Comparison of ENCODE assay signal across 26 mouse cellular contexts in the genomic region with DNA sequence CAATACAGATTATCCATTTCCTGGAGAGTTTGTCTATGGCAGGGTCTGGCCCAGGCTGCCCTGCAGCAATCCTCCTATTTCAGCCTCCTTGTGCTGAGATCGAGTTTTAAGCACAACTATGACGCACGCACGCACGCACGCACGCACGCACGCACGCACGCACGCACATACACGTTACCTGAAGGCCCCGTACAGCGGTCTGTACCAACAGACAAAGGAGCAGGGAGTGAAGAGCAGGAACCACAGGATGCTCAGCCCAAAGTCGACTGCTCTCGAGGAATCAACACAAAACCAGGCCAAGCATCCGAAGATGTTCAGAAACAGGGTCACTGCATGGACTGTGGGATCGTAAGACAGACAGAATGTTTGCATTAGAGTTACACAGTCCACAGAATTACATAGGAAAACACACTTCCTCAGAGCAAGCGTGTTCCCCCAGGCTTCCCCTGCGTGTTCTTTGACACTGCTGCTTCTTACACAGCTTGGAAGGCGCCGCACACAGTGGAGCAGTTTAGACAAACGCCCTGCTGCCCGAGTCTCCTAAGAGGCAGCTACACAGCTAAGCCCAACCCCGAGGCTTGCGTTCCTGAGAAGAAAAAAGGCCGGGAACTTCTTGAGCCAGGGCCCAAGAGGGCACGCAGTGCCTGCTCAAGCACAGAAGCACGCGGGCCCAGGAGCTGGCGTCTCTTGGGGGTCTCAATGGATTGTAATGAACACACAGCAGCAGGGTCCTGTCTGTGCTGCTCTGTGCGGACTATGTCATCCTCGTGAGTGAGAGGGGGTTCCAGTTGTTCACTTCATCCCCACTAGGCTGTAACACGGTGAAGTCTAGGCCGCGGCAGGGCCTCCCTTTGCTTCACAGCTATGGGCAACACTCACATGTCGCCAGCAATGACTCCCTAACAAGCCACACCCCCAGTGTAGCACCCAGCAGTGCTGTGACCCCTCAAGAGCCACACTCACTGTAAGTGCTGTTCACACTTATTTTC.
A peak's percentile ranks its signal among the peaks of the same experiment; 100 is the strongest.
DNase-seq lines count a peak whose midpoint lies in the region; ATAC-seq and TF ChIP-seq lines count a peak whose summit lies in the region.
"Had no signal": no experiment of that assay in that cellular context is flagged by ENCODE, and none has a peak within 500 bp of the region (broad histone marks: within the 10 kb centered on the region; RNA-seq: fewer than 3 reads in every experiment).

No protein-coding gene starts in this region.

- no peak overlapping the region for H3K9ac ChIP-seq in midbrain, embryonic 13.5 days (replicated peaks)
- H3K9ac ChIP-seq in midbrain, embryonic 14.5 days (replicated peaks; ENCODE audit: low read length), result no peak overlapping the region
- H3K9ac ChIP-seq in ES-Bruce4 (ENCODE audit: low read depth, poor library complexity, severe bottlenecking), result 0 out of 2 replicates have a peak overlapping the region, but pooled peaks have one; percentile 1
- H3K9ac ChIP-seq: embryonic facial prominence, embryonic 13.5 days; intestine, embryonic 15.5 days; limb, embryonic 12.5 days; liver, postnatal 0 days had no signal

- WGBS in midbrain, embryonic 13.5 days, result 94% methylated on average over 38 of the region's 38 CpGs
- WGBS in midbrain, embryonic 14.5 days, result 94% methylated on average over 38 of the region's 38 CpGs

- H3K4me3 ChIP-seq in midbrain, embryonic 13.5 days (replicated peaks), result no peak overlapping the region
- no peak overlapping the region for H3K4me3 ChIP-seq in midbrain, embryonic 14.5 days (replicated peaks; ENCODE audit: low read depth, low read length)
- H3K4me3 ChIP-seq in ES-Bruce4 (ENCODE audit: low read depth, low read length), result peak overlapping the region; percentile 12; the same call in 1 of the 2 replicates
- H3K4me3 ChIP-seq: embryonic facial prominence, embryonic 13.5 days; erythroblast, embryonic 14.5 days; intestine, embryonic 15.5 days; layer of hippocampus, adult 2 months; limb, embryonic 12.5 days had no signal

- H3K4me2 ChIP-seq in midbrain, embryonic 13.5 days (replicated peaks), result no peak overlapping the region
- no peak overlapping the region for H3K4me2 ChIP-seq in midbrain, embryonic 14.5 days (ENCODE audit: low read length)
- H3K4me2 ChIP-seq: embryonic facial prominence, embryonic 13.5 days; intestine, embryonic 15.5 days; limb, embryonic 12.5 days; liver, embryonic 11.5 days had no signal

- TF ChIP-seq CTCF in ES-Bruce4 (IDR thresholded peaks at IDR 0.05; ENCODE audit: low read depth, low read length), result no peak

- no peaks in the 10 kb centered on the region for H3K9me3 ChIP-seq in midbrain, embryonic 13.5 days
- no peaks in the 10 kb centered on the region for H3K9me3 ChIP-seq in midbrain, embryonic 14.5 days (ENCODE audit: control insufficient read depth, low read length)
- H3K9me3 ChIP-seq in ES-Bruce4 (replicated peaks; ENCODE audit: control insufficient read depth, insufficient read depth, low read length, poor library complexity, severe bottlenecking), result no peaks in the 10 kb centered on the region
- H3K9me3 ChIP-seq: embryonic facial prominence, embryonic 13.5 days; intestine, embryonic 15.5 days; limb, embryonic 12.5 days had no signal

- intact Hi-C loops in heart, postnatal 25 days (cut with DNase I), result no loop called here

- no peak for TF ChIP-seq POLR2A in ES-Bruce4 (IDR thresholded peaks at IDR 0.05; ENCODE audit: insufficient read depth, low read length)

- no peak overlapping the region for H3K27ac ChIP-seq in midbrain, embryonic 13.5 days
- no peak overlapping the region for H3K27ac ChIP-seq in midbrain, embryonic 14.5 days (replicated peaks; ENCODE audit: low read depth, low read length)
- no peak overlapping the region for H3K27ac ChIP-seq in ES-Bruce4 (ENCODE audit: insufficient read depth, low read length)
- H3K27ac ChIP-seq: embryonic facial prominence, embryonic 13.5 days; intestine, embryonic 15.5 days; layer of hippocampus, adult 2 months; limb, embryonic 12.5 days; macrophage had no signal

- H3K4me1 ChIP-seq in midbrain, embryonic 13.5 days (replicated peaks), result no peaks in the 10 kb centered on the region
- H3K4me1 ChIP-seq in midbrain, embryonic 14.5 days (ENCODE audit: control insufficient read depth, insufficient read depth, low read length), result no peaks in the 10 kb centered on the region
- H3K4me1 ChIP-seq in ES-Bruce4 (ENCODE audit: control insufficient read depth, insufficient read depth, low read length), result no peaks in the 10 kb centered on the region
- H3K4me1 ChIP-seq: intestine, embryonic 15.5 days; limb, embryonic 12.5 days had no signal

- peak; percentile 80 for DNase-seq in heart, adult 11 months
- no peak for DNase-seq in heart, adult 18-20 months
- no peak for DNase-seq in midbrain, embryonic 14.5 days
- DNase-seq in ZHBTc4 (ENCODE audit: low read depth, low spot score), result peak; percentile 66
- no peak for DNase-seq in heart, postnatal 25 days (ENCODE audit: low spot score)
- DNase-seq: adrenal gland, postnatal 25 days; cerebellum, adult 8-10 months; cerebellum, postnatal 36 days; embryo, embryonic 11 days; gastrocnemius, postnatal 25 days; heart, postnatal 4 days; kidney, adult 9 months; kidney, postnatal 25 days; liver, postnatal 0 days; thymus, postnatal 14 days had no signal

- no peak for TF ChIP-seq EP300 in ES-Bruce4 (IDR thresholded peaks at IDR 0.05; ENCODE audit: insufficient read depth, low read depth, low read length)

- peak; percentile 43 for ATAC-seq in midbrain, embryonic 13.5 days
- no peak for ATAC-seq in midbrain, embryonic 14.5 days (ENCODE audit: low FRiP score, low TSS enrichment)
- ATAC-seq: CD4-positive, CD25-positive, alpha-beta regulatory T cell, adult 4 months; intestine, embryonic 15.5 days; liver, postnatal 0 days; lung, postnatal 0 days had no signal

- H3K27me3 ChIP-seq in midbrain, embryonic 13.5 days, result no peaks in the 10 kb centered on the region
- no peaks in the 10 kb centered on the region for H3K27me3 ChIP-seq in midbrain, embryonic 14.5 days (ENCODE audit: control insufficient read depth, insufficient read depth, low read length)
- H3K27me3 ChIP-seq in ES-Bruce4 (ENCODE audit: control insufficient read depth, insufficient read depth, low read length, poor library complexity, severe bottlenecking), result no peaks in the 10 kb centered on the region
- H3K27me3 ChIP-seq: embryonic facial prominence, embryonic 13.5 days; intestine, embryonic 15.5 days; limb, embryonic 12.5 days had no signal

- H3K36me3 ChIP-seq in midbrain, embryonic 13.5 days, result peaks cover 42% of the 10 kb centered on the region
- peaks cover 31% of the 10 kb centered on the region for H3K36me3 ChIP-seq in midbrain, embryonic 14.5 days (ENCODE audit: control insufficient read depth, insufficient read depth, low read length)
- no peaks in the 10 kb centered on the region for H3K36me3 ChIP-seq in ES-Bruce4 (ENCODE audit: control insufficient read depth, insufficient read depth, low read length, poor library complexity, severe bottlenecking)
- H3K36me3 ChIP-seq: intestine, embryonic 15.5 days had no signal

Comparison
In these comparisons a context has a peak if more than half of its experiments do, and no peak if none do; other contexts are left out.
1. DNase-seq: peak in heart, adult 11 months (single experiment) and ZHBTc4 (single experiment); none in heart, adult 18-20 months (0 of 2), midbrain, embryonic 14.5 days (single experiment) and heart, postnatal 25 days (single experiment).